Mouse (Mus musculus) lung, postnatal 0 days (tissue): Measurements from ENCODE around the gene Hoxc8. TPM values are rescaled to one million over a fixed set of nuclear protein-coding genes. Genes with fewer than 3 reads are reported as not detected.

ENCODE experiments used
- ATAC-seq: fragments of 200-750 bp; cut with Nextera tagmentation; 2 replicates; pipeline ENCODE4 v1.8.0; 2017; ENCODE audit warnings: moderate library complexity
- DNase-seq: peaks from one replicate; pipeline ENCODE4 v3.0.0-alpha.2; 2016; ENCODE audit warnings: low spot score
- H3K27ac ChIP-seq: fragments of 300-500 bp; sonication (generic); 2 replicates; pipeline ENCODE4 v1.5.1; 2014; ENCODE audit warnings: antibody characterized with exemption, mild to moderate bottlenecking, low read length, mixed read lengths
- H3K27me3 ChIP-seq: fragments of 300-500 bp; sonication (generic); replicated peaks from 2 replicates; pipeline ENCODE4 v1.6.1; 2014; ENCODE audit warnings: low read length, mixed read lengths; ENCODE audit not compliant: insufficient read depth
- H3K36me3 ChIP-seq: fragments of 300-500 bp; sonication (generic); 2 replicates; pipeline ENCODE4 v1.6.1; 2014; ENCODE audit warnings: low read length, mixed read lengths; ENCODE audit not compliant: insufficient read depth
- H3K4me1 ChIP-seq: fragments of 300-500 bp; sonication (generic); 2 replicates; pipeline ENCODE4 v1.6.1; 2014; ENCODE audit warnings: antibody characterized with exemption, low read depth, low read length, mixed read lengths; ENCODE audit not compliant: insufficient read depth
- H3K4me2 ChIP-seq: fragments of 300-500 bp; sonication (generic); replicated peaks from 2 replicates; pipeline ENCODE4 v1.6.1; 2014; ENCODE audit warnings: low read depth, mild to moderate bottlenecking, low read length, moderate library complexity, mixed read lengths
- H3K4me3 ChIP-seq: fragments of 300-500 bp; sonication (generic); 2 replicates; pipeline ENCODE4 v1.5.1; 2014; ENCODE audit warnings: low read depth, low read length
- H3K9ac ChIP-seq: fragments of 300-500 bp; sonication (generic); replicated peaks from 2 replicates; pipeline ENCODE4 v1.6.1; 2014; ENCODE audit warnings: low read depth, mild to moderate bottlenecking
- H3K9me3 ChIP-seq: fragments of 300-500 bp; sonication (generic); 2 replicates; pipeline ENCODE4 v1.6.1; 2016; ENCODE audit warnings: low read length, mixed read lengths
- CTCF ChIP-seq: IDR thresholded peaks from 2 replicates; pipeline ENCODE4 v1.5.1; 2016; ENCODE audit warnings: antibody characterized with exemption, mild to moderate bottlenecking
- EP300 ChIP-seq: IDR thresholded peaks from 2 replicates; pipeline ENCODE4 v1.6.1; 2016; ENCODE audit warnings: antibody characterized with exemption, mild to moderate bottlenecking, control low read depth
- WGBS: fragments of 180-500 bp; shearing (Covaris S2); extraction: QIAGEN DNeasy Blood & Tissue Kit; methylation state at CpG from one replicate; pipeline ENCODE4 v1.1.7; 2014; 5-methylcytosine and 5-hydroxymethylcytosine counted together
- polyA plus RNA-seq: library from polyadenylated mRNA; unstranded; fragments of >200 nt; fragmentation: Nextera tagmentation; extraction: Ambion mirVana; gene quantifications from 2 replicates; pipeline ENCODE4 v1.2.1, GENCODE M21; 2015

Hoxc8 gene
- polyA plus RNA-seq, 1 experiment from 2014 or later = not detected

DNA sequence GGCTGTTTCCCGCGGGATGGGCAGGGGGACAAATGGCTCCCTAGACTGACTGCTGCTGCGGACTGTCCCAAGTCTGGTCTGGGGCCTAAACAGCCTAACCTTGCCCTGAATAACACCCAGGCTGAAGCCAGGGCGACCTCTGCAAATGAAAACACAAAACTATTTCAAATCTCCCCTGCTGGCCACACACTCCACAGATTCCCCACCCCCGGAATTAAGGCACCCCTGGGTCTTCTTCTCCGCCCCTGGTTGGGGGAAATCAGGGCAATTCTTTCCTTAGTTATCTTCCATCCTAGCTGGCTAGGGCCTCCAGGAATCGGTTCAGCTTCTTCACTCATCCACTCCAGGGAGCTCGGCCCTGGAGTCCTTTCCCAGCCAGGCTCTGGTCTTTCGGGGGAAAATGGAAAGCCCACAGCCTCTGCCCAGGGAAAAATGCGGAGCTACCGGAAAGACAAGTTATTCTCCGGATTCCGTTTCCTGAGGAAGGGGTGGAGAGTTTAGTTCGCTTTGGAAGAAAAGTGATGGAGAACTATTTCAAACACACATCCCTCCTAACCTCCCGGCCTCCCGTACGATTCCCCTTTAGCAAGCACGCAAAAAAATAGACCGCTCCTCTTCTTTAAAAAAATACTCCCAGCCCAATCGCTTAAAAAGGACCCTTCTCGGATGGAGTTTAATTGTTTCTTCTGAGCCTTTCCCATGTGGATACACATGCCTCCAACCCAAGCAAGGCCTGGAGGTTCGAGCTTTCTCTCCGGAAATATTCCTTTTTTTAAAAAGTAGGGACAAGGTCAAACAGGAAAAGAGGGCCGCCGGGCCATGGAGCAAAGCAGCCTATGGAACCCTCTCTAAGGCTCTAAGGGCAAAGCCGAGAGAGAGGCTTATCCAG lies 25.2 kb upstream of the Hoxc8 start:
- WGBS = 5% methylated on average over 26 of the region's 26 CpGs
- no peaks in the 10 kb centered on the region for H3K9me3 ChIP-seq
- H3K4me1 ChIP-seq = no peaks in the 10 kb centered on the region
- no peak for DNase-seq
- no peak overlapping the region for H3K27ac ChIP-seq
- TF ChIP-seq CTCF (no peak), EP300 (no peak)
- H3K9ac ChIP-seq = no peak overlapping the region
- H3K4me3 ChIP-seq = no peak overlapping the region
- H3K4me2 ChIP-seq = no peak overlapping the region
- no peaks in the 10 kb centered on the region for H3K36me3 ChIP-seq
- ATAC-seq = no peak
- peaks cover 80% of the 10 kb centered on the region for H3K27me3 ChIP-seq

GRCm38 (mm10) chr15:102965892-102966775 lies 24.3 kb upstream of the Hoxc8 start:
- DNase-seq (peak; percentile 79), ATAC-seq (peak; percentile 61)
- whole genome bisulfite sequencing = 4% methylated on average over 29 of the region's 30 CpGs
- TF ChIP-seq CTCF (peak; percentile 77), EP300 (no peak)
- no peaks in the 10 kb centered on the region for H3K4me1 ChIP-seq
- no peak overlapping the region for H3K9ac ChIP-seq
- no peaks in the 10 kb centered on the region for H3K9me3 ChIP-seq
- H3K27me3 ChIP-seq = peaks cover 86% of the 10 kb centered on the region
- no peak overlapping the region for H3K27ac ChIP-seq
- 0 out of 2 replicates have a peak overlapping the region, but pooled peaks have one; percentile 0 for H3K4me3 ChIP-seq
- no peak overlapping the region for H3K4me2 ChIP-seq
- no peaks in the 10 kb centered on the region for H3K36me3 ChIP-seq

GRCm38 (mm10) chr15:102966776-102967311 lies 23.6 kb upstream of the Hoxc8 start, which contains the start of gene Hoxc10:
Gene Hoxc10, plus strand, starts transcription at chr15:102966796.
- WGBS = 4% methylated on average over 27 of the region's 27 CpGs
- DNase-seq = no peak

DNA sequence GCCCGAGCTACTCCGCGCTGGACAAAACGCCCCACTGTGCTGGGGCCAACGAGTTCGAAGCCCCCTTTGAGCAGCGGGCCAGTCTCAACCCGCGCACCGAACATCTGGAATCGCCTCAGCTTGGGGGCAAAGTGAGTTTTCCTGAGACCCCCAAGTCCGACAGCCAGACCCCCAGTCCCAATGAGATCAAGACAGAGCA lies 23.2 kb upstream of the Hoxc8 start, which contains the start of gene Hoxc5:
TSS of gene Hoxc5 (plus strand) at position 132 of the 199 bp plus-strand sequence.
- Histone ChIP-seq H3K4me2 (no peak within 1 kb of the TSS), H3K36me3 (no peaks in the 10 kb centered on the region), H3K27ac (no peak within 1 kb of the TSS), H3K9ac (no peak within 1 kb of the TSS), H3K4me3 (0 out of 2 replicates have a peak within 1 kb of the TSS, but pooled peaks have one; percentile 0), H3K4me1 (no peaks in the 10 kb centered on the region), H3K9me3 (no peaks in the 10 kb centered on the region), H3K27me3 (peaks cover 82% of the 10 kb centered on the region)
- TF ChIP-seq CTCF (no peak), EP300 (no peak)
- WGBS = 8% methylated on average over 12 of the region's 12 CpGs
- no peak for DNase-seq
- ATAC-seq = no peak

More at GRCm38 (mm10) chr15:102966776-102967311, 23.6 kb upstream of the Hoxc8 start, which contains the start of gene Hoxc10:
- Histone ChIP-seq H3K27me3 (peaks cover 81% of the 10 kb centered on the region), H3K4me3 (0 out of 2 replicates have a peak within 1 kb of the TSS, but pooled peaks have one; percentile 0), H3K27ac (no peak within 1 kb of the TSS), H3K36me3 (no peaks in the 10 kb centered on the region), H3K4me1 (no peaks in the 10 kb centered on the region), H3K4me2 (no peak within 1 kb of the TSS), H3K9me3 (no peaks in the 10 kb centered on the region), H3K9ac (no peak within 1 kb of the TSS)
- no peak for ATAC-seq
- TF ChIP-seq CTCF (no peak), EP300 (no peak)

DNA sequence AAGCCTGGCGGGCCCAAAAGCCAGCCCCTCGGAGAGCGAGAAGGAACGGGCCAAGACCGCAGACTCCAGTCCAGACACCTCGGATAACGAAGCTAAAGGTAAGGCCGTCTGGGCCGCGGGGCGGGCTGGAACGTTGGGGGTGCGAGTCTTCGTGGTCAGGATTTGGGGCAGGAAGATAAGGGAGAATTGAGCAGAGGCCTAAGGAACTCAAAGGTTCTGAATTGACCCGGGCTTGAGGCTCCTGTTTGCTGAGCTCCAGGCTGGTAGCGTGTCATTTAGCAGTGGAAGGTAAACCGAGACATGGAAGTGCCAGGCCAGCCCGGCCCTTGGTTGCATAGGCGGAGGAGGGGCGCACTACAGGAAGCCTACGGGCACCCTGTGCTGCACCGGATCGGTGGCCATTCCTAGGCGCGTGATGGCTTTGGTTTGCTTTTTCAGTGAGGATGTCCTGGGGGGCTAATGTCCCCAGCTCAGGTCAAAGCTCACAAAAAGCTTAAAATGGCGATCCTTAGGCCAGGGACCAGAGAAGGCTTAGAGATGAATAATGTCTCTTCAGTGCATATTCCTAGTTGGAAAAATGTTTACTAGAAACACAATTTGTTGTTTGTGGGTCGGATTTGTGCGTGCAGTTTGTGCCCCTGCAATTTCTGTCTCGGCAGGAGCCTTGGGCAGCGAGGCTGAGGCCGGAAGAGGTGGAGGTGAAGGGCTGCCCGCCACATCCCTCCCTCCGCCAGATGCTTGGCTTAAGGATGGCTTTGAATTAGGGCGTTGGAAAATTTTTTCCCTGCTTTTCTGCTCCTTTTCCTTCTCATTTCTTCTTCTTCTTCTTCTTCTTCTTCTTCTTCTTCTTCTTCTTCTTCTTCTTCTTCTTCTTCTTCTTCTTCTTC lies 22.7 kb upstream of the Hoxc8 start:
- Histone ChIP-seq H3K36me3 (no peaks in the 10 kb centered on the region), H3K27ac (no peak overlapping the region), H3K4me3 (no peak overlapping the region), H3K27me3 (peaks cover 80% of the 10 kb centered on the region), H3K9ac (no peak overlapping the region), H3K4me2 (no peak overlapping the region), H3K4me1 (no peaks in the 10 kb centered on the region), H3K9me3 (no peaks in the 10 kb centered on the region)
- DNase-seq = no peak
- no peak for TF ChIP-seq EP300
- TF ChIP-seq CTCF = no peak
- WGBS = 3% methylated on average over 34 of the region's 34 CpGs
- ATAC-seq = no peak
